Mouse (Mus musculus) CH12.LX (cell line): ENCODE data around the gene Polk. TPM values are rescaled to one million over a fixed set of nuclear protein-coding genes. Genes with fewer than 3 reads are reported as not detected.

Source experiments
- DNase-seq: peaks from one replicate; pipeline ENCODE4 v3.0.0-alpha.2; 2013; ENCODE audit errors: extremely low read depth
- H3K27ac ChIP-seq: 2 replicates; pipeline ENCODE4 v1.5.1; 2012; ENCODE audit warnings: low read depth, mild to moderate bottlenecking, control low read depth, moderate library complexity; ENCODE audit not compliant: insufficient read depth
- H3K27me3 ChIP-seq: replicated peaks from 2 replicates; pipeline ENCODE3; 2012; ENCODE audit warnings: inconsistent platforms
- H3K36me3 ChIP-seq, 2 experiments: replicated peaks in 1 of 2; 2 replicates each; pipeline versions ENCODE3 to v1.6.1; 2012; ENCODE audit warnings: inconsistent platforms in 1 of 2, low read length in 1 of 2, mild to moderate bottlenecking in 1 of 2, mixed read lengths in 1 of 2, moderate library complexity in 1 of 2; ENCODE audit not compliant: control insufficient read depth in 1 of 2, insufficient read depth in 1 of 2
- H3K4me1 ChIP-seq, 2 experiments: 2 replicates each; pipeline ENCODE4 v1.6.1; 2012; ENCODE audit warnings: inconsistent platforms in 1 of 2, moderate library complexity in 1 of 2; ENCODE audit not compliant: insufficient read depth in 2 of 2, control insufficient read depth in 1 of 2
- H3K4me2 ChIP-seq: 2 replicates; pipeline ENCODE4 v1.6.1; 2012; ENCODE audit warnings: low read depth, mild to moderate bottlenecking, control low read depth; ENCODE audit not compliant: poor library complexity, insufficient read depth, severe bottlenecking
- H3K4me3 ChIP-seq, 3 experiments: fragments of 150-350 bp in 1 of 3; sonication (generic) in 1 of 3; replicated peaks in 1 of 3; 2 replicates each; pipeline versions ENCODE3 to v1.5.1; 2011 to 2012; ENCODE audit warnings: low read depth in 2 of 3, low read length in 2 of 3, mild to moderate bottlenecking in 2 of 3, moderate library complexity in 2 of 3, control low read depth in 1 of 3, improper control_type of control experiment in 1 of 3, inconsistent platforms in 1 of 3, mixed read lengths in 1 of 3; ENCODE audit not compliant: poor library complexity in 1 of 3
- H3K79me2 ChIP-seq: replicated peaks from 2 replicates; pipeline ENCODE4 v1.6.1; 2012; ENCODE audit warnings: mild to moderate bottlenecking, moderate library complexity; ENCODE audit not compliant: control insufficient read depth, poor library complexity, insufficient read depth, severe bottlenecking; ENCODE audit errors: extremely low read depth
- H3K9ac ChIP-seq: 2 replicates; pipeline ENCODE4 v1.6.1; 2012; ENCODE audit warnings: low read depth, mild to moderate bottlenecking, control low read depth, moderate library complexity; ENCODE audit not compliant: insufficient read depth
- H3K9me3 ChIP-seq: replicated peaks from 2 replicates; pipeline ENCODE3; 2012; ENCODE audit warnings: low read length, inconsistent platforms, mixed read lengths
- CTCF ChIP-seq, 2 experiments: IDR thresholded peaks in 1 of 2; conservative IDR thresholded peaks in 1 of 2; 2 replicates each; pipeline ENCODE4 v1.5.1; 2011 to 2012; ENCODE audit warnings: low read depth in 2 of 2, low read length in 2 of 2, improper control_type of control experiment in 1 of 2, inconsistent platforms in 1 of 2, mild to moderate bottlenecking in 1 of 2, moderate library complexity in 1 of 2
- ELF1 ChIP-seq: IDR thresholded peaks from 2 replicates; pipeline ENCODE4 v1.6.1; 2014; ENCODE audit warnings: low read depth, mild to moderate bottlenecking, inconsistent platforms, low read length, improper control_type of control experiment
- EP300 ChIP-seq: IDR thresholded peaks from 2 replicates; pipeline ENCODE4 v1.6.1; 2011; ENCODE audit warnings: low read length, improper control_type of control experiment
- GABPA ChIP-seq: IDR thresholded peaks from 2 replicates; pipeline ENCODE4 v1.6.1; 2012; ENCODE audit warnings: low read depth, low read length, improper control_type of control experiment, inconsistent platforms; ENCODE audit not compliant: insufficient replicate concordance
- HCFC1 ChIP-seq: IDR thresholded peaks from 2 replicates; pipeline ENCODE4 v1.6.1; 2012; ENCODE audit warnings: low read depth, mild to moderate bottlenecking, inconsistent platforms, low read length, improper control_type of control experiment
- IRF4 ChIP-seq: IDR thresholded peaks from 2 replicates; pipeline ENCODE4 v1.6.1; 2014; ENCODE audit warnings: low read depth, mild to moderate bottlenecking, inconsistent platforms, low read length, improper control_type of control experiment
- KAT2A ChIP-seq: IDR thresholded peaks from 2 replicates; pipeline ENCODE4 v1.6.1; 2012; ENCODE audit warnings: low read length, improper control_type of control experiment, inconsistent platforms; ENCODE audit not compliant: insufficient replicate concordance
- MAX ChIP-seq: IDR thresholded peaks from 2 replicates; pipeline ENCODE4 v1.6.1; 2011; ENCODE audit warnings: low read length, improper control_type of control experiment
- MYC ChIP-seq: IDR thresholded peaks from 2 replicates; pipeline ENCODE4 v1.6.1; 2011; ENCODE audit warnings: low read depth, mild to moderate bottlenecking, improper control_type of control experiment, low read length
- PAX5 ChIP-seq: IDR thresholded peaks from 2 replicates; pipeline ENCODE4 v1.6.1; 2012; ENCODE audit warnings: low read length, inconsistent platforms, mixed read lengths
- POLR2A ChIP-seq: IDR thresholded peaks from 2 replicates; pipeline ENCODE4 v1.6.1; 2011; ENCODE audit warnings: low read depth, mild to moderate bottlenecking, improper control_type of control experiment, low read length
- RAD21 ChIP-seq: IDR thresholded peaks from 2 replicates; pipeline ENCODE4 v1.6.1; 2011; ENCODE audit warnings: low read depth, mild to moderate bottlenecking, low read length, improper control_type of control experiment, moderate library complexity
- RCOR1 ChIP-seq: conservative IDR thresholded peaks from 2 replicates; pipeline ENCODE4 v1.6.1; 2012; ENCODE audit warnings: low read depth, mild to moderate bottlenecking, inconsistent platforms, low read length, improper control_type of control experiment
- SMC3 ChIP-seq: IDR thresholded peaks from 2 replicates; pipeline ENCODE4 v1.6.1; 2011; ENCODE audit warnings: low read depth, low read length, improper control_type of control experiment
- UBTF ChIP-seq: IDR thresholded peaks from 2 replicates; pipeline ENCODE4 v1.6.1; 2012; ENCODE audit warnings: low read depth, mild to moderate bottlenecking, inconsistent platforms, low read length, improper control_type of control experiment, moderate library complexity
- USF1 ChIP-seq: IDR thresholded peaks from 2 replicates; pipeline ENCODE4 v1.6.1; 2014; ENCODE audit warnings: low read depth, mild to moderate bottlenecking, inconsistent platforms, low read length, improper control_type of control experiment
- ZMIZ1 ChIP-seq: IDR thresholded peaks from 2 replicates; pipeline ENCODE4 v1.6.1; 2012; ENCODE audit warnings: low read depth, mild to moderate bottlenecking, inconsistent platforms, low read length, improper control_type of control experiment
- ZNF384 ChIP-seq: IDR thresholded peaks from 2 replicates; pipeline ENCODE4 v1.6.1; 2012; ENCODE audit warnings: low read depth, low read length, improper control_type of control experiment, inconsistent platforms
- dilution Hi-C: fragments of 300-500 bp; cut with MboI; formaldehyde crosslinking; loops from 2 replicates; pipeline ENCODE4 v1.14.3; 2020; ENCODE audit warnings: low sequenced_read_pairs; ENCODE audit not compliant: extremely low pct_unique_long_range_greater_than_20kb, extremely low pct_ligation_motif_present
- in situ Hi-C: fragments of 300-500 bp; cut with MboI; formaldehyde crosslinking; loops from 3 replicates; pipeline ENCODE4 v1.14.3; 2019; ENCODE audit warnings: low sequenced_read_pairs, low pct_ligation_motif_present, low pct_unique_long_range_greater_than_20kb, mixed read lengths
- polyA plus RNA-seq: library from polyadenylated mRNA; unstranded; fragments of >175 nt; gene quantifications from 2 replicates; pipeline ENCODE4 v1.2.1, GENCODE M21; 2012; ENCODE audit warnings: low read depth; ENCODE audit not compliant: insufficient read length
- total RNA-seq, 2 experiments: library from RNA; depleted of rRNA; stranded (reverse); fragments of 300-350 nt in 1 of 2; fragments of >200 nt in 1 of 2; gene quantifications; 2 replicates each; pipeline ENCODE4 v1.2.3; 2012 to 2014

The Polk gene
- total and polyA plus RNA-seq, 3 experiments = 10.4 to 12.9 (median 10.5) TPM

- H3K27me3 ChIP-seq = no peaks in the 10 kb centered on the region
- peaks cover 3 to 25% of the 10 kb centered on the region in 2 experiments for H3K36me3 ChIP-seq
- no peak overlapping the region for H3K4me3 ChIP-seq
- no peak overlapping the region for H3K27ac ChIP-seq
- no peak for DNase-seq
- H3K4me1 ChIP-seq = no peaks in the 10 kb centered on the region; a peak in 1 of 4 replicates
- no peaks in the 10 kb centered on the region for H3K9me3 ChIP-seq
- TF ChIP-seq KAT2A (no peak), ZMIZ1 (no peak), SMC3 (no peak), ELF1 (no peak)
- dilution Hi-C loops (no loop called here), in situ Hi-C loops (no loop called here)
- no peak overlapping the region for H3K4me2 ChIP-seq
- no peaks in the 10 kb centered on the region for H3K79me2 ChIP-seq
- H3K9ac ChIP-seq = no peak overlapping the region
These were observed 28.1 kb upstream of the Polk start for GRCm38 (mm10) chr13:96570313-96571015.

GRCm38 (mm10) chr13:96567977-96568376 is 25.6 kb upstream of the Polk start:
- no peak for DNase-seq
- no peaks in the 10 kb centered on the region for H3K27me3 ChIP-seq
- in situ Hi-C loops = no loop called here
- H3K79me2 ChIP-seq = no peaks in the 10 kb centered on the region
- no peak overlapping the region for H3K4me2 ChIP-seq
- TF ChIP-seq UBTF (no peak), HCFC1 (no peak), KAT2A (no peak), USF1 (no peak), MYC (no peak), POLR2A (no peak), PAX5 (no peak), GABPA (no peak), RAD21 (no peak), ZNF384 (no peak), ELF1 (no peak), RCOR1 (no peak), MAX (no peak), IRF4 (no peak), CTCF (conservative IDR thresholded peaks at IDR 0.05 in 1 of 2, IDR thresholded peaks at IDR 0.05 in 1 of 2; ENCODE audit: low read depth in 2 of 2, low read length in 2 of 2) (no peak), EP300 (no peak)
- no peaks in the 10 kb centered on the region for H3K9me3 ChIP-seq
- H3K9ac ChIP-seq = no peak overlapping the region
- H3K4me1 ChIP-seq = no peaks in the 10 kb centered on the region
- H3K36me3 ChIP-seq = peaks cover 3 to 24% of the 10 kb centered on the region in 2 experiments
- H3K4me3 ChIP-seq = no peak overlapping the region
- no peak overlapping the region for H3K27ac ChIP-seq
- dilution Hi-C loops = no loop called here
